Mouse (Mus musculus) cerebellum, postnatal 10 days (tissue): ENCODE results near the gene Ift27.
A peak's percentile ranks its signal among the peaks of the same experiment; 100 is the strongest.

Experiments
- DNase-seq, 2 experiments: peaks; one replicate each; pipeline ENCODE4 v3.0.0; 2021; ENCODE audit warnings: mixed read lengths in 2 of 2

Ift27 gene

GRCm38 (mm10) chr15:78171651-78172050, 2.3 kb downstream of the Ift27 start:
- DNase-seq, result peak; percentile 53 to 55

DNA sequence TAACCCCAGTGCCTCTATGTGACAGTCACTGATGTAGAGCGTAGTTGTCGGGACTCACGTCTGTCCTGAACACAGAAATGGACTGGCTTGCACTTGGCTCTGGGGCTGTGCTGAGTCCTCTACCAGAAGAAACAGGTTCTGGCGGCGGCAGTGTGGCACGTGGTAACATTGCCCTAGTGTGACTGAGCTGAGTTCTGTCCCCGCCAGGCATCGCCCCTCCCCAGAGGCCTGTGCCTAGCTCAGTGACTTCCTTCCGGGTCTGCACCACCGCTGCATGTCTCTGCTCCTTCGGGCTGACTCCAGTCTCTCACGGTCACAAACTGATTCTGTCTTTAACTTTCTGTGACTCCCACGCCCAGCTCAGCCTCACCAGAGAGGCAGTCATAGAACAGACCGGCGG, 3.2 kb downstream of the Ift27 start:
- DNase-seq, result peak in 1 of 2 experiments; percentile 36

- no peak for DNase-seq
Observed at GRCm38 (mm10) chr15:78169566-78169965, 4.3 kb downstream of the Ift27 start.

DNA sequence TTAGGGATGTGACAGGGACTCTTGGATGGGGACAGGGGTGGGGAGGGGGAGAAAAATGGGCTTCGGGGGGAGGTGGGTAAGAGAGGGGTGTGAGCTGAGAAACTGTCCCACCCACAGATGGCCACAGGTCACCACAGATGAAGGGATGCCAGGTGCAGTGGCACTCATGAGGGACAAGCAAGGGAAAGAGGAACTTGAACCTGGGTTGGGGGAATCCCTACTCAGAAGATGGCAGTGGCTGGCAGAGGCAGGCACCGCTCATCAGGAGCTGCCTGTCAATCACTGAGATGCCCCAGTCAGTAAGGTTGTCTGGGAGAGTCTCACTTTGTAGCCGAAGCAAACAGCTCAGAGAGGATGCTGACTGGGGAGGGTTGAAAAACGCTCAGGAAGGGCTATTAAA, 8.6 kb downstream of the Ift27 start:
- DNase-seq, result no peak

DNA sequence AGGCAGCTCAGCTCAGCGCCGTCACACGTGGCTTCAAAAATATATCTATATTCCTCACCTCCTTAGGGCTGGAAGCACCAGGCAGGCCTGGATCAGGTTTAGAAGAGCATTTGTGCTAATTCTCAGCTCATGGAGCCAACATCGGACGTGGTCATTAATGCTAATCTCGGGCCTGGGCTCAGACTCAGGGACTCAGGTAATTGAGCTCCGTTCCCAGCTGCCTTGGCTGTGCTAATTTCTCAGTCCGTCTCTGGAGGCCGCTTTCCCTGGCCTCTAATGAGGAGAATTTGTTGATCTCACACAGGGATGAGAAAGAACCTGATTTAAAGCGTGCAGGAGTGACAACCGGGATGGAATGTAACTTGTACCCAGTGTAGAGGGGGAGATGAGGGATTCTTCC, 9.4 kb downstream of the Ift27 start:
- DNase-seq, result no peak

GRCm38 (mm10) chr15:78161946-78162345, 12.0 kb downstream of the Ift27 start:
- no peak for DNase-seq

DNA sequence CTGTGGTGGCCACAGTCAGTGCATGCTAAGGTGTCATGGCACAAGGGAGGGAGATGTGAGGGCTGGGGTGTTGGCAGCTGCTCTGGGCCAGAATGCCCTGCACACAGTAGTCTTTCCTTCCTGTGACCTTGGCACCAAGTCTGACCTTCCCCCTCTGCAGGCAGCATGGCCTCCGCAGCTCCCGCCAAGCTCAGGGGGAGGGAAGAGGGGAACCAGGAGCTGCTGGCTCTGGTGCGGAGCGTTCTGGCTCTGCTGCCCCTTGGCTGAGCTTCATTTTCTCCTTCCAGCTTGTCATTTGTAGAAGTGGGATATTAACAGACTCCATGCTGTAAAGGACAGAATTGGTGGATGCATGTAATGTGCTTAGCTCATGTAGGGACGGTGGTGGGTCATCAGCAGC, 15.6 kb downstream of the Ift27 start:
- peak; percentile 71 to 84 for DNase-seq

DNA sequence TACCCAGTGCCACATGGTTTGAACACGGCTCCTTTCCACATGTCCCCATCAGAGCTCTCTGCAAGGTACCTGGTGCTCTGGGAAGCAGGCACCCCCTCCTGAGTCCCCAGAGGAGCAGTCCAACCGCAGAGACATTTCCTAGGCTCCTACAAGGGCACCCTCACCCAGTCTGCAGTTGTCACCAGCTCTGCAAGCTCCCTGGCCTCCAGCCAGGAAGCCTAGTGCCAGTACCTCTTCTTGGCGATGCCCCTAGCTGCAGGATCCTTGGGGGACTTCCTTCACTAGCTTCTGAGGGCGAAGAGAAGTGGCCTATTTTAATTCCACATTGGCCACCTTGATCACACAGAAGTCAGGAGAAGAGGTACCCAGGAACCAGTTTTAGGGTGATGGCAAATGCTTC, 16.1 kb downstream of the Ift27 start:
- peak in 1 of 2 experiments; percentile 58 for DNase-seq

DNA sequence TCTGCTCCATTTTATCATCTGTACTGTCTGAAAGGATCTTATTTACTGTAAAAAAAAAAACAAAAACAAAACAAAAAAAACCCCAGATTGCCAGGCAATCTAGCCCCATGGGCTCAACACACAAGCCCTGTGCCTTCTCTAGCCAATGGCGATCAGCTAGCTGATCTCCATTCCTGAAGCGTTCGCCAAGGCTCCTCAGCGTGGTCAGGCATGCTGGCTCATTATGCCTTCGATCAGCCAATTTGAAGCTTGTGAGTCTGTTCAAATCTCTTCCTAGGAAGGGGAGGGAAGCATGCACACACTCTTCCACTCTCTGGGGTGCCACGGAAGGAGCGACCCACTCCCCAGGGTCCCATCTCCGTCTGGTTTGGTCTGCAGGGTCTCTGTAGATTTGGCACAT, 16.6 kb downstream of the Ift27 start:
- peak; percentile 56 to 57 for DNase-seq

- DNase-seq, result no peak
Observed at GRCm38 (mm10) chr15:78155421-78155820, 18.5 kb downstream of the Ift27 start.

GRCm38 (mm10) chr15:78153045-78153775, 20.7 kb downstream of the Ift27 start:
- DNase-seq, result no peak

GRCm38 (mm10) chr15:78148565-78148964, 25.3 kb downstream of the Ift27 start:
- DNase-seq, result peak; percentile 53 to 60

DNA sequence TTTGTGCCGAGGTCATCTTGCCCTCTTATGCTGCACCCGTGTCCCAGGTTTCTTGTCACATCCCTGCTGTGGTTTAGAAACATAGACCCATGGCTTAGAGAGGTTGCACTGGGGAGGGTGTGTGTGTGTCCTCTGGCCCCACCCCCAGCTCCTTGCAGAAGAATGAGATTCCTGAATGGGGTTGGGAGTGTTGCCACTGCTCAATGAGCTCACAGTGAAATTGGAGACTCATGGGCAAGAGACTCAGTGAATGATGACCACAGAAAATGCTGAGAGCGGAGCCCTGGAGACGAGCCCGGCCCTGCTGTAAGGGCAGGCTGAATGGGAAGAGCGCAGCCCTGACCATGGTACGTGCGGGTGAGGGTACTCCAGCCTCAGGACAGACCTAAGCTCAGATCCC, 33.7 kb downstream of the Ift27 start:
- DNase-seq, result no peak

GRCm38 (mm10) chr15:78134606-78135005, 39.3 kb downstream of the Ift27 start:
- no peak for DNase-seq

DNA sequence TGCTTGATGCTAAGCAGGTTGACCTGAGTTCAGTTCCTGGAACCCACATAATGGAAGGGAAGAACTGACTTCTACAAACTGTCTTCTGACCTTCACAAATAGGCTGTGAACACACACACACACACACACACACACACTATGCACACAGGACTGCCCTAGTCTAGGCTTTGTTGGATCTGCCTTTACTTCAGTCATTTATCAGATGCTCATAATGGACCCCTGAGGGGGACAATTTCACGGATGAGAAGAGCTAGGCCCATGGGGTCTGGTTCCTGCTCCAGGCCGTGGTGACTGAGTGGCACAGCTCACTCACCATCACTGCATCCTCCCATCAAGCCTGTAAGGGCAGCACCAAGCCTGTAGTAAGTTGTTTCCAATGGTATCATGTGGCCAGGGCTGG, 40.5 kb downstream of the Ift27 start:
- DNase-seq, result peak in 1 of 2 experiments; percentile 33

GRCm38 (mm10) chr15:78119704-78120103, 54.2 kb downstream of the Ift27 start, which contains the start of gene Cacng2:
Gene Cacng2, minus strand, starts transcription at chr15:78120028.
- peak; percentile 89 to 91 for DNase-seq

GRCm38 (mm10) chr15:78119248-78119647, 54.7 kb downstream of the Ift27 start:
- DNase-seq, result no peak

GRCm38 (mm10) chr15:78118275-78118995, 55.5 kb downstream of the Ift27 start:
- DNase-seq, result peak; percentile 82 to 87

GRCm38 (mm10) chr15:78117731-78118130, 56.2 kb downstream of the Ift27 start:
- DNase-seq, result peak; percentile 40 to 52

DNA sequence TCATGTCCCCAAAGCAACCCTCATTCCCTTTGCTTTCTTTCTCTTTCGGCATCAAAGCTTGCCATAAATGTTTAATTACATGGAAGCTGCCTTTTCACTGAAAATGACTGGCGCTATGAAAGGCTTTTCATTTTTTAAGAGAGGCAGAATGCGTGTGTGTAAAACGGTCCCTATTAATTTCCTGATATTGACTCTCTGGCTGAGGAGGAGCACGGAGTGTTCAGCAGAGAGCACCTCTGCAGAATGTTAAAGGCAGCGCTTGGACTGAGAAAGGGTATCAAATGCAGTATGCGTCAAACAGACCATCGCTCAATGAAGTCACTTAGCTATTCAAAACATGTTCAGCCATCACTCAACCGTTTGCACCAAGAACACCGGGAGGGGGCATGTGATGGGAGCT, 57.0 kb downstream of the Ift27 start:
- DNase-seq, result no peak

DNA sequence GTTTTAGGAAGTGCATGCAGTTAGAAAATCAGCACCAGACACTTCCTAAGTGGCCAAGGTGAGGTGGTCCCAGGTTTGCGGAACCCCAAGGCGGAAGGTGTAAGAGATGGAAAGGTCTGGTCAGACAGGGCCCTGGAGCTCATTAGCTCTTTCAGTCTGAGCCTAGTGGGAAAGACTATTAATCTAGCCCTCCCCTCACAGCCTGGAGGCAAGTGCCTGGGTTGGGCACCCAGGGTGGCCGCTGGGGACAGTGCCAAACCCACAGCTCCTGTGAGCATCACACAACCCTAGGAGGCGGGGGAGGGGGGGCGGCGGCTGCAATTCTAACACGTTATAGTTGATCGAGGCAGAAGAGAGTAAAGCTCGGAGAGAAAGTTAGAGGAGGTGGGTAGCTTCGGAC, 57.7 kb downstream of the Ift27 start:
- DNase-seq, result peak; percentile 66 to 72
